Mouse (Mus musculus): Measurements from ENCODE around the gene Etv1.

The Etv1 gene

GRCm38 (mm10) chr12:38779186-38779777 is at the start of gene Etv1:
Gene Etv1, plus strand, starts transcription at chr12:38779380.
- DNase-seq (ENCODE audit: extremely low read depth, low read depth, low spot score): no peak

DNA sequence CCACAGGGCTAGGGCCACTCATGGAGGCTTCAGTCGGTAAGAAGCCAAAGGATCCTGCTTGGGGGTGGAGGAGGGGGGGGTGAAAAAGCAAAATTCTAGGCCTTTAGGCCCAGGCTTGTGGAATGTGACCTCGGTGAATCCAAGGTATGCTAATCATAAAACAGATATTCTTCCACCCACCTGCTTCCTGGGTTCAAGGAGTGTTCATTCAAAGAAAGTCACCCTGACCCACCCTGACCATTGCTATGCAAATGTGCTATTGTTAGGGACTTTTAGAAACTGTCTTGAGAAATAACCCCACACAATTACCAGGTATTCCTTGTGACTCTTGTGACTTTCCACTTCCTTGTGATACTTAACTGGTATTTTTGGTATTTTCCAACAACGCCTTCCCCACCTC is 49.5 kb upstream of the Etv1 start:
- no peak for DNase-seq (ENCODE audit: extremely low read depth, low read depth, low spot score)

DNA sequence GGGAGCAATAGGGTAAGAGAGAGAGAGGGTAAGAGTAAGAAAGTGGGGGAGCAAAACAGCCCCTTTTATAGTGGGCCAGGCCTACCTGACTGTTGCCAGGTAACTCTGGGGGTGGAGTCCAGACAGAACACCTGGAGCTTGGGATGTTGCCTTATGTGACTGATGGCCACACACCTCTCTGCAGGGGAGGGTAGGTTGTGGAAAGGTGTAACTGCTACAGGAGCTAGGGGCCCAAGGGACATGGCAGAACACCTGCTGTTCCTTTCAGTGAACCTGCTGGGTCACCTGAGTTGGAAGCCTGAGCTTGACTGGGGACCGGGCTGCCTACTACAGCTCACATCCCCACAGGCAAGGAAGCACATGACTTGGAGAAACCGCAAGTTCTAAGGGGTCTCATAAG is 48.4 kb upstream of the Etv1 start:
- no peak for DNase-seq (ENCODE audit: extremely low read depth, low read depth, low spot score)

DNA sequence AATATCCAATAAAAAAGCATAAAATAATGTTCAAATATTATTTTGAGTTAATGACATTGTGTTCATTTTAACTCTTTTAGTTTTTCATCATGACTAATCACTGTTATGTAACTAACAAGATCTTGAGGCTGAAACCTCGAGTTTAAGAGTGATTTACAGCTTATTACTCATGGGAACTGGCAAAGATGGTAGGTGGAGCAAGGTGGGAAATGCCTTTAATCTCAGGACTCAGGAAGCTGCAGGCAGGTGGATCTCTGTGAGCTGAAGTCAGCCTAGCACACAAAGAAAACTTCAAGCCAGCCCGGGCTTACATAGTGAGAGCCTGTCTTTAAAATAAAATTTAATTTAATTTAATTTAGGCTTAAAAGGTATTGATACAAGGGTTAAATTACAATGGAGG is 19.9 kb upstream of the Etv1 start:
- no peak for DNase-seq (ENCODE audit: extremely low read depth, low read depth, low spot score)

DNA sequence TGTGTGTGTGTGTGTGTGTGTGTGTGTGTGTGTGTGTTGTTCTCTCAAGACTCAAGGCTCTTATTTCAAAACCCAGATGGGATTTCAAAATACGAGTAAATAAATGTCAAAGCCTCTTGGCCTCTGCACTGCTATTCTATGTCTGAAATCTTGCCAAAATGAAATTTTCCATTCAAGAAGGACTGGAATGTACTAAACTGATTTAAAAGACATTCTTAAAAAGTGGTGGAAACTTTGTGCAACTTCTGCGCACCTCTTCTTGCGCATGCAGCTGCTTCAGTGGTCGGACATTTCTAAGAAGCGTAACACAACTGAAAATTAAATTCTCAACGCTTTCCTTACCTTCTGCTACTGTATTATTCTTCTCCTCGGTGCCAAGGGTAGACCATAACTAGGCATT is 1.9 kb upstream of the Etv1 start:
- no peak for DNase-seq (ENCODE audit: extremely low read depth, low read depth, low spot score)

- no peak for DNase-seq (ENCODE audit: extremely low read depth, low read depth, low spot score)
These were observed 1.3 kb upstream of the Etv1 start for GRCm38 (mm10) chr12:38777957-38778298.

GRCm38 (mm10) chr12:38778299-38779075 is 693 bp upstream of the Etv1 start:
- no peak for DNase-seq (ENCODE audit: extremely low read depth, low read depth, low spot score)

GRCm38 (mm10) chr12:38780006-38780954 is 1.1 kb downstream of the Etv1 start:
- no peak for DNase-seq (ENCODE audit: extremely low read depth, low read depth, low spot score)

DNA sequence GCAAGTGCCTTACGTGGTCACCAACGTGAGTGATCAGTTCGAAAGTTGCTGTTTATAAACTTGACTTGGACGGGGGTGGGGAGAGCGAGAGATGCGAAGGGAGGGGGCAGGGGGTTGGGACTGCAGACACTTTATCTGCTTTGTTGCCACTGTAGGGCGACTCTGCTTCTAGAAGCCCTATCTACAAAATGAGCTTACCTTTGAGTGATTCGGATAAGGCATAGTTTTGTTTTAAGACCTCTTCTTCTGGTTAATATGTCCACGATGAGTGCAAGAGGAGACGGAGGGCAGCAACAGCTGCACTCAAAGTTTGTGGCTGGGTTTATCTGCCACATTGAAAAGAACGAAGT is 1.8 kb downstream of the Etv1 start:
- DNase-seq (ENCODE audit: extremely low read depth, low read depth, low spot score): no peak

DNA sequence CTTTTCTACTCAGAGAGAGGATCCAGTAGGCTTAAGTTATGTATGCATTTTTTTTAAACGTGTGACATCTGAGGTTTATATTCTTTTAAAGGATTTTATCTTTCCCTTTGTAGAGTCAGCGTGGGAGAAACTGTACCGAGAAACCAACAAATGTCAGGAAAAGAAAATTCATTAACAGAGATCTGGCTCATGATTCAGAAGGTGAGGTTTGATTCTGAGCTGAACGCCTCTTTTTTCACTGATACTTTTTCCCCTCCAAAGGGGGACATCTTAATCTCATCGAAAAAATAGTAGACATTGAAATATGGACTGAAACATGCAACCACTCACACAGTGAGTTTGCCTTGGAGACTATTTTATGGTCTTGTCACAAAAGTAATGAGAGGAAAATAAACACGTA is 2.5 kb downstream of the Etv1 start:
- DNase-seq (ENCODE audit: extremely low read depth, low read depth, low spot score): no peak

GRCm38 (mm10) chr12:38783291-38783690 is 4.1 kb downstream of the Etv1 start:
- DNase-seq (ENCODE audit: extremely low read depth, low read depth, low spot score): no peak

DNA sequence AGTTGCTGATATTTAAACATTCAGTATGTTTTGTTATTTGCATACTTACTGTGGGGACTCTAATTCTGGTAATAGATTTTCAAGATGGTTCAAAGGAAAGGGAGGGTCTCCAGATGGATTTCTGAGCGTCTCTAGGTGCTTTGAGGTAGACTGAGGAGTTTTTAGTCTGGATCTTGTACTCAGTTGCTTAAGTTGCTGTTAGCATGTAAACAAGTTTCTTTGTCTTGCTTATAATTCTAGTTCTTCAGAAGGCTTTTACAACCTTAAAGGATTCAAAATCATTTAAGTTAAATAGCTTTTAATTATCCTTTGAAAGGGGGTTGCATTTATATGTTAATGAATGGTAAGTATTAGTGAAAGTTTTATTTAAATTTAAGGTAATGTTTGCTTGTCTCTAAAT is 5.0 kb downstream of the Etv1 start:
- DNase-seq (ENCODE audit: extremely low read depth, low read depth, low spot score): no peak

DNA sequence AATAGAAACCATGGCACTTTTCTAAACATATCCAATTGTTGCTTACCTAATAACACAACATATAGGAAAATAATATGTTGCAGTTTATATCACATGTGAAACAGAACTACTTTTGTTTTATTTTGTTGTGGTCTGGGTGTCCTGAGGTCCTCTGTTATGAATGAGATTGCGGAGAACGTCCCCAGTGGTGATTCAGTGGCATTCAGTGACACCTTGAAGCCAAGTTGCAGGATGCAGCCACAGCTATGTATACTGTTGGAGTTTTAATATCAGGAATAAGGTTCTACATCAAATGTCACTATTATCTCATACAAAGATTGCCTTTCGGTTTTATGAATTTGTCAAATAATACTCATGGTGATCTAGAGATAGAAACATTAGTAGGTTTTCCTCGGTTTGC is 7.4 kb downstream of the Etv1 start:
- DNase-seq (ENCODE audit: extremely low read depth, low read depth, low spot score): no peak

GRCm38 (mm10) chr12:38787704-38788103 is 8.5 kb downstream of the Etv1 start:
- no peak for DNase-seq (ENCODE audit: extremely low read depth, low read depth, low spot score)

DNA sequence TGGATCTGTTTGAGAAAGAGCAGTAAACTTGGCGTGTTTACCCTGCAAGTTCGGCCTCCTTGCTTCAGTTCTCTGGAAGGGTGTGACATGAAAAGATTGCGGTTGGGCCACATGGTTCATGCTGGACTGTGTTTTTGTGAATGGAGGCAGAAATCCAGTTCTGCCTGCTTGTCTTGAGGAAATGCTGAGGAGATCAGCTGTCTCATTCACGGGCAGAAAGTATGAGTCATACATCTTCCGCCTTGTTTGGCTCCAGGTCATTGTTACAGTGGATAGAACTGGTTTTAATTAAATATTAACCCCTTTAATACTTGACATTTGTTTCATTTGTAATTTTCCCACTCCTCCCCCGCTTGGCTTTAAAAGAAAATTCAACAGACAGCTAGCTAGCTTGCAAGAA is 9.4 kb downstream of the Etv1 start:
- DNase-seq (ENCODE audit: extremely low read depth, low read depth, low spot score): no peak

DNA sequence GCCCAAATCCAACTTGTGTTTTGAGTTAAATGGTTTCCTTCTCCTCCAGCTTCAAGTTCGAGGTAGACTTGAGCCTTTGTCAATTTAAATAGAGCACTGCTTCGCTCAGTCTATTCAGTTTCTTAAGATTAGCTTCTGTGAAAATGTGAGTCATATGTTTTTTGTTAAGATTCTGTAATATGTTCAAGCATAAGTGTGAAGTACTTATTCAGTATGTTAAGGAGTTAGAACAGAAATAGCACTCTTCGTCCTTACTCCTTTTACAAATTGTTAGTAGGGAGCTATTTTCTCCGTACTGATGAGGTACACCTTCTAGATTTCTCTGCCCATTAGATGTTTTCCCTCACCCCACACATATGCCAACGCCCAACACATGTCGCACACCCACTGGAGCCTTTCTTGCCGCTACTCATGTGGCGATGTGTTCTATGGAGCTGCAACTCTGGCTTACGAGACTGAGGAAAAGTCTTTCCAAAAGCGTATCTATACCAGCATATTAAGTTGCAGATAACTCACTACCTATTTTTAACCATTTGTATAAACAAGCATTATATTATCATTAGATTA is 10.7 kb downstream of the Etv1 start:
- no peak for DNase-seq (ENCODE audit: extremely low read depth, low read depth, low spot score)

- no peak for DNase-seq (ENCODE audit: extremely low read depth, low read depth, low spot score)
These were observed 13.9 kb downstream of the Etv1 start for GRCm38 (mm10) chr12:38793076-38793475.

GRCm38 (mm10) chr12:38793697-38794096 is 14.5 kb downstream of the Etv1 start:
- no peak for DNase-seq (ENCODE audit: extremely low read depth, low read depth, low spot score)

DNA sequence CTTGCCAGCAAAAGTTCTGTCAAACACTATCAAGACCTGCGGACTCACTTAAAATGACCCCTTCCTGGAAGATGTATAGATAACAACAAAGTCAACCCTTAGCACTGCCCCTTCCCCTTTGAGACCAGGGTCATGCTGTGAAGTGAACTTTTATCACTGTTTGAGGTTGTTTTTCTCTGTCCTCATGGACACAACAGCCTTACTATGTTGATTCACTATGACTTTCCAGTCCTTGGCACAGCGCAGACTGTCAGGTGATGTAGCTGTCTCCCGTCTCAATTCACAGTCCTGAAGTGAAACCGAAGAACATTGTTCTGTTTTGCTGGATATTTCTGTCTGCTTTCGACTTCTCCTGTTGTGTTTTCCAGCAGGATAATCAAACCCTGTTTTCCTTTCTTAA is 27.9 kb downstream of the Etv1 start:
- DNase-seq (ENCODE audit: extremely low read depth, low read depth, low spot score): no peak

- DNase-seq (ENCODE audit: extremely low read depth, low read depth, low spot score): no peak
These were observed 33.2 kb downstream of the Etv1 start for GRCm38 (mm10) chr12:38812392-38812791.

- DNase-seq (ENCODE audit: extremely low read depth, low read depth, low spot score): no peak
These were observed 35.0 kb downstream of the Etv1 start for GRCm38 (mm10) chr12:38814010-38814786.
